Mouse (Mus musculus) brain, embryonic 14.5 days (tissue): ENCODE results near the gene Ptpn23.

ENCODE experiments used
- CTCF ChIP-seq: fragments of 200-500 bp; IDR thresholded peaks from 2 replicates; pipeline ENCODE4 v1.5.1; 2012; ENCODE audit warnings: inconsistent platforms, mild to moderate bottlenecking, moderate library complexity, borderline replicate concordance; ENCODE audit not compliant: insufficient read depth, insufficient read length; ENCODE audit errors: extremely low read depth
- POLR2A ChIP-seq: fragments of 200-500 bp; IDR thresholded peaks from 2 replicates; pipeline ENCODE4 v1.6.1; 2012; ENCODE audit warnings: mild to moderate bottlenecking, inconsistent platforms, borderline replicate concordance; ENCODE audit not compliant: poor library complexity, insufficient read depth, insufficient read length, severe bottlenecking; ENCODE audit errors: extremely low read depth

DNA sequence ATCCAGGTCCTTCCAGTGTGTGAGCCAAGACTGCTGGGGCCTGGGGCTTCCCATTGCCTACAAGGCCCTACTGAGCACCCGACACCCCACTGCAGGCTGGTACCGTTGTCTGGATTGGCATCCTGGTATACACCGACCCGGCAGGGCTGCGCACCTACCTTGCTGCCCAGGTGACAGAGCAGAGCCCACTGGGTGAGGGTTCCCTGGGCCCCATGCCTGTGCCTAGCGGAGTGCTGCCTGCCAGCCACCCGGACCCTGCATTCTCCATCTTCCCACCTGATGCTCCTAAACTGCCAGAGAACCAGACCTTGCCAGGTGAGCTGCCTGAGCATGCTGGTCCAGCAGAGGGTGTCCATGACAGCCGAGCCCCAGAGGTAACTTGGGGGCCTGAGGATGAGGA is 28.7 kb downstream of the Ptpn23 start:
- TF ChIP-seq POLR2A = no peak
- no peak for TF ChIP-seq CTCF
